Mouse (Mus musculus): Measurements from ENCODE around the gene Sptbn1. TPM values are rescaled to one million over a fixed set of nuclear protein-coding genes. Genes with fewer than 3 reads are reported as not detected.

The Sptbn1 gene
- polyA plus RNA-seq, 1 experiment from 2014 or later = 75.6 TPM

GRCm38 (mm10) chr11:30154980-30155379 is 113.0 kb downstream of the Sptbn1 start:
- Histone ChIP-seq H3K27ac (no peak overlapping the region), H3K4me3 (replicated peaks) (no peak overlapping the region), H3K4me1 (replicated peaks) (peaks cover 7% of the 10 kb centered on the region; the same call in 1 of the 2 replicates), H3K9ac (replicated peaks) (no peak overlapping the region), H3K4me2 (no peak overlapping the region), H3K27me3 (no peaks in the 10 kb centered on the region), H3K9me3 (no peaks in the 10 kb centered on the region), H3K36me3 (peaks cover 46% of the 10 kb centered on the region)
- ATAC-seq (ENCODE audit: insufficient number of reproducible peaks, insufficient read depth, low FRiP score, low TSS enrichment, low read depth) = no peak
- 92% methylated on average over 2 of the region's 2 CpGs for WGBS

- Histone ChIP-seq H3K36me3 (peaks cover 83% of the 10 kb centered on the region), H3K4me2 (no peak overlapping the region), H3K27me3 (no peaks in the 10 kb centered on the region), H3K4me3 (replicated peaks) (no peak overlapping the region), H3K9me3 (no peaks in the 10 kb centered on the region), H3K4me1 (replicated peaks) (peaks cover 6% of the 10 kb centered on the region; the same call in 1 of the 2 replicates), H3K9ac (replicated peaks) (no peak overlapping the region), H3K27ac (no peak overlapping the region)
- ATAC-seq (ENCODE audit: insufficient number of reproducible peaks, insufficient read depth, low FRiP score, low TSS enrichment, low read depth) = no peak
- 86% methylated on average over 5 of the region's 5 CpGs for WGBS
These were observed 119.1 kb downstream of the Sptbn1 start for GRCm38 (mm10) chr11:30148888-30149287.

GRCm38 (mm10) chr11:30148378-30148777 is 119.6 kb downstream of the Sptbn1 start:
- Histone ChIP-seq H3K4me3 (replicated peaks) (no peak overlapping the region), H3K9ac (replicated peaks) (no peak overlapping the region), H3K27me3 (no peaks in the 10 kb centered on the region), H3K4me2 (no peak overlapping the region), H3K9me3 (no peaks in the 10 kb centered on the region), H3K4me1 (replicated peaks) (peaks cover under 1% of the 10 kb centered on the region; the same call in 1 of the 2 replicates), H3K36me3 (peaks cover 81% of the 10 kb centered on the region), H3K27ac (no peak overlapping the region)
- no peak for ATAC-seq (ENCODE audit: insufficient number of reproducible peaks, insufficient read depth, low FRiP score, low TSS enrichment, low read depth)

- Histone ChIP-seq H3K36me3 (peaks cover 80% of the 10 kb centered on the region), H3K4me2 (no peak overlapping the region), H3K4me1 (replicated peaks) (no peaks in the 10 kb centered on the region), H3K9me3 (no peaks in the 10 kb centered on the region), H3K27me3 (no peaks in the 10 kb centered on the region), H3K4me3 (replicated peaks) (no peak overlapping the region), H3K9ac (replicated peaks) (no peak overlapping the region), H3K27ac (no peak overlapping the region)
- WGBS = 89% methylated on average over 1 of the region's 1 CpGs
- no peak for ATAC-seq (ENCODE audit: insufficient number of reproducible peaks, insufficient read depth, low FRiP score, low TSS enrichment, low read depth)
These were observed 120.1 kb downstream of the Sptbn1 start for GRCm38 (mm10) chr11:30147882-30148281.

- no peak overlapping the region for H3K4me2 ChIP-seq
- no peak overlapping the region for H3K4me3 ChIP-seq (replicated peaks)
- H3K36me3 ChIP-seq = peaks cover 88% of the 10 kb centered on the region
- ATAC-seq (ENCODE audit: insufficient number of reproducible peaks, insufficient read depth, low FRiP score, low TSS enrichment, low read depth) = no peak
- H3K27ac ChIP-seq = no peak overlapping the region
- no peaks in the 10 kb centered on the region for H3K9me3 ChIP-seq
- H3K9ac ChIP-seq (replicated peaks) = no peak overlapping the region
- H3K4me1 ChIP-seq (replicated peaks) = no peaks in the 10 kb centered on the region
- no peaks in the 10 kb centered on the region for H3K27me3 ChIP-seq
- WGBS = 93% methylated on average over 6 of the region's 6 CpGs
These were observed 124.9 kb downstream of the Sptbn1 start for GRCm38 (mm10) chr11:30143090-30143489.

GRCm38 (mm10) chr11:30139165-30139826 is 128.7 kb downstream of the Sptbn1 start:
- Histone ChIP-seq H3K36me3 (peaks cover 93% of the 10 kb centered on the region), H3K9me3 (no peaks in the 10 kb centered on the region), H3K27me3 (no peaks in the 10 kb centered on the region), H3K27ac (no peak overlapping the region), H3K4me2 (no peak overlapping the region), H3K4me1 (replicated peaks) (no peaks in the 10 kb centered on the region), H3K9ac (replicated peaks) (no peak overlapping the region), H3K4me3 (replicated peaks) (no peak overlapping the region)
- ATAC-seq (ENCODE audit: insufficient number of reproducible peaks, insufficient read depth, low FRiP score, low TSS enrichment, low read depth) = no peak
- WGBS = 74% methylated on average over 17 of the region's 17 CpGs

- peaks cover 93% of the 10 kb centered on the region for H3K36me3 ChIP-seq
- no peak for ATAC-seq (ENCODE audit: insufficient number of reproducible peaks, insufficient read depth, low FRiP score, low TSS enrichment, low read depth)
These were observed 130.9 kb downstream of the Sptbn1 start for GRCm38 (mm10) chr11:30137081-30137480.

GRCm38 (mm10) chr11:30134058-30134457 is 133.9 kb downstream of the Sptbn1 start:
- H3K9ac ChIP-seq (replicated peaks) = no peak overlapping the region
- no peak overlapping the region for H3K27ac ChIP-seq
- peaks cover 94% of the 10 kb centered on the region for H3K36me3 ChIP-seq
- ATAC-seq (ENCODE audit: insufficient number of reproducible peaks, insufficient read depth, low FRiP score, low TSS enrichment, low read depth) = no peak
- H3K27me3 ChIP-seq = no peaks in the 10 kb centered on the region
- H3K4me3 ChIP-seq (replicated peaks) = no peak overlapping the region
- H3K9me3 ChIP-seq = no peaks in the 10 kb centered on the region
- H3K4me1 ChIP-seq (replicated peaks) = no peaks in the 10 kb centered on the region
- 78% methylated on average over 1 of the region's 1 CpGs for WGBS
- H3K4me2 ChIP-seq = no peak overlapping the region

More at GRCm38 (mm10) chr11:30137081-30137480, 130.9 kb downstream of the Sptbn1 start:
- Histone ChIP-seq H3K4me1 (replicated peaks) (no peaks in the 10 kb centered on the region), H3K9me3 (no peaks in the 10 kb centered on the region), H3K9ac (replicated peaks) (no peak overlapping the region), H3K4me2 (no peak overlapping the region), H3K4me3 (replicated peaks) (no peak overlapping the region), H3K27ac (no peak overlapping the region), H3K27me3 (no peaks in the 10 kb centered on the region)
- WGBS = 93% methylated on average over 12 of the region's 12 CpGs

- peaks cover 93% of the 10 kb centered on the region for H3K36me3 ChIP-seq
- 90% methylated on average over 6 of the region's 6 CpGs for WGBS
- no peak overlapping the region for H3K27ac ChIP-seq
These were observed 135.4 kb downstream of the Sptbn1 start for GRCm38 (mm10) chr11:30132581-30132980.

GRCm38 (mm10) chr11:30131640-30132039 is 136.3 kb downstream of the Sptbn1 start:
- H3K9me3 ChIP-seq = no peaks in the 10 kb centered on the region
- H3K4me2 ChIP-seq = no peak overlapping the region
- H3K9ac ChIP-seq (replicated peaks) = no peak overlapping the region
- no peaks in the 10 kb centered on the region for H3K27me3 ChIP-seq
- peaks cover 92% of the 10 kb centered on the region for H3K36me3 ChIP-seq
- H3K27ac ChIP-seq = no peak overlapping the region
- H3K4me1 ChIP-seq (replicated peaks) = no peaks in the 10 kb centered on the region
- no peak overlapping the region for H3K4me3 ChIP-seq (replicated peaks)
- no peak for ATAC-seq (ENCODE audit: insufficient number of reproducible peaks, insufficient read depth, low FRiP score, low TSS enrichment, low read depth)
- WGBS = 87% methylated on average over 4 of the region's 4 CpGs

More at GRCm38 (mm10) chr11:30132581-30132980, 135.4 kb downstream of the Sptbn1 start:
- no peak overlapping the region for H3K9ac ChIP-seq (replicated peaks)
- H3K4me1 ChIP-seq (replicated peaks) = no peaks in the 10 kb centered on the region
- no peak overlapping the region for H3K4me2 ChIP-seq
- H3K4me3 ChIP-seq (replicated peaks) = no peak overlapping the region
- H3K9me3 ChIP-seq = no peaks in the 10 kb centered on the region
- no peak for ATAC-seq (ENCODE audit: insufficient number of reproducible peaks, insufficient read depth, low FRiP score, low TSS enrichment, low read depth)
- H3K27me3 ChIP-seq = no peaks in the 10 kb centered on the region

- H3K27me3 ChIP-seq = no peaks in the 10 kb centered on the region
- H3K27ac ChIP-seq = no peak overlapping the region
- 91% methylated on average over 7 of the region's 7 CpGs for WGBS
- ATAC-seq (ENCODE audit: insufficient number of reproducible peaks, insufficient read depth, low FRiP score, low TSS enrichment, low read depth) = no peak
- H3K4me2 ChIP-seq = no peak overlapping the region
- no peaks in the 10 kb centered on the region for H3K9me3 ChIP-seq
- no peaks in the 10 kb centered on the region for H3K4me1 ChIP-seq (replicated peaks)
- H3K9ac ChIP-seq (replicated peaks) = no peak overlapping the region
- H3K4me3 ChIP-seq (replicated peaks) = no peak overlapping the region
- peaks cover 92% of the 10 kb centered on the region for H3K36me3 ChIP-seq
These were observed 138.6 kb downstream of the Sptbn1 start for GRCm38 (mm10) chr11:30129339-30129738.

- Histone ChIP-seq H3K27me3 (no peaks in the 10 kb centered on the region), H3K4me3 (replicated peaks) (no peak overlapping the region), H3K4me2 (no peak overlapping the region), H3K9ac (replicated peaks) (no peak overlapping the region), H3K36me3 (peaks cover 93% of the 10 kb centered on the region), H3K9me3 (no peaks in the 10 kb centered on the region), H3K4me1 (replicated peaks) (no peaks in the 10 kb centered on the region), H3K27ac (no peak overlapping the region)
- no peak for ATAC-seq (ENCODE audit: insufficient number of reproducible peaks, insufficient read depth, low FRiP score, low TSS enrichment, low read depth)
- WGBS = 100% methylated on average over 1 of the region's 1 CpGs
These were observed 141.1 kb downstream of the Sptbn1 start for GRCm38 (mm10) chr11:30126840-30127239.

Measured in limb, embryonic 12.5 days (tissue).